ENCODE assay signal across 8 mouse cellular contexts in the genomic region with DNA sequence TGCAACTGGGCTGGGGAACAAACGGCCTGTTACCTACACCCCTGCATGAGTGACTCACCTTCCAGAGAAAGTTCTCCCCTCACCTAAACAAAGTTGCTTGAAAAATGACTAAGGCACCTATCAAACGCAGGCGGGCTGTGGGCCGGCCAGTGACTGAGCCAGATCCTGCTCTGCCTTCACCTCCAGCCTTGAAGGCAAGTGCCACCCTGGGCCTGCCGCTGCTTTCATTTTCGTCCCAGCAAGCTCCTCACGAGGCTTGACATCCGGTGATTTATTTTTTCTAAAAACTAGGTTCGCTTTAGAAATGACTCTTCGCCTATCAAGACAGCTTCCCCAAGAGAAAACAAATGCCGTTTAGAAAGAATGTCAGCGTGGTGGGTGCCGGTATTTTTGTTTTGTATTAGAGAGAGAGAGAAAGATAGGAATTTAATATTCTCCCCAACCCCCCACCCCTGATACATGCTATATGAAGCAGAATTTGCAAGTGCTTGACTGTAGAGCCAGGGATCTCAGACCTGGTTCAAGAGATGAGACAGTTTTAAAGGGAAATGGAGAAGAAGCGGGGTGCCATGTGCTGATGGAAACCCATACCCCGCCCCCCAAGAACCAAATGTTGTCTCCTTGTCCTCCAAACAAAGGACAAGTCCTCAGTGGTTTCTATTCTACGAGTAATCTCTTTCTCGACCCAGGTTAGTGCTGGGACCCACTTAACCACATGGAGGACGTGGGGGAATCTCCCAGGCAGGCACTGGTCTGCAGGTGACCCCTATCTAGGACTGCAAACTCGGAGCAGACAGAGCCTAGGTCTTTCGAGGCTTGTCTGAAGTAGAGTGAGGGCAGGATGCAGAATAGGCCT. TPM values are rescaled to one million over a fixed set of nuclear protein-coding genes. Genes with fewer than 3 reads are reported as not detected.
DNase-seq lines count a peak whose midpoint lies in the region; ATAC-seq and TF ChIP-seq lines count a peak whose summit lies in the region.

No protein-coding gene starts in this region.

- H3K9ac ChIP-seq in hindbrain, embryonic 13.5 days = peak overlapping the region; percentile 29; the same call in 1 of the 2 replicates

- no peaks in the 10 kb centered on the region for H3K9me3 ChIP-seq in hindbrain, embryonic 13.5 days

- peak overlapping the region; percentile 40; the same call in 1 of the 2 replicates for H3K27ac ChIP-seq in hindbrain, embryonic 13.5 days
- peak overlapping the region; percentile 92 for H3K27ac ChIP-seq in spleen, adult 2 months (ENCODE audit: insufficient read depth, low read length)

- TF ChIP-seq CTCF in Patski (IDR thresholded peaks at IDR 0.05) = no peak
- TF ChIP-seq CTCF in lung, adult 2 months (IDR thresholded peaks at IDR 0.05; ENCODE audit: insufficient read depth, low read length) = no peak
- no peak for TF ChIP-seq CTCF in spleen, adult 2 months (IDR thresholded peaks at IDR 0.05; ENCODE audit: extremely low read depth, insufficient read depth, insufficient read length, insufficient replicate concordance)

- in situ Hi-C loops in Patski (cut with MboI; ENCODE audit: low pct_unique_long_range_greater_than_20kb) = loop anchor here (10.0 kb wide), 1 partner anchor 432 kb away; a partner anchor contains a TSS

- H3K4me1 ChIP-seq in hindbrain, embryonic 13.5 days (replicated peaks) = peaks cover 54% of the 10 kb centered on the region
- peaks cover 16% of the 10 kb centered on the region for H3K4me1 ChIP-seq in lung, adult 2 months (ENCODE audit: control insufficient read depth, insufficient read depth, low read length)
- peaks cover 39% of the 10 kb centered on the region; the same call in 1 of the 2 replicates for H3K4me1 ChIP-seq in spleen, adult 2 months (ENCODE audit: control insufficient read depth, insufficient read depth, insufficient read length)

- H3K27me3 ChIP-seq in Patski = no peaks in the 10 kb centered on the region
- H3K27me3 ChIP-seq in hindbrain, embryonic 13.5 days = no peaks in the 10 kb centered on the region
- no peaks in the 10 kb centered on the region for H3K27me3 ChIP-seq in spleen, adult 2 months (ENCODE audit: control insufficient read depth, insufficient read depth, low read length)

- CTCF ChIA-PET in Patski (lab: Charles Lee) = interaction anchor here (0.8 to 1.4 kb wide), 4 partner anchors 30 to 88 kb away, joined by 3 to 4 read pairs (median 4); no protein-coding TSS in a partner anchor

- TF ChIP-seq POLR2A in lung, adult 2 months (IDR thresholded peaks at IDR 0.05; ENCODE audit: borderline replicate concordance, extremely low read depth, low read depth, low read length) = no peak
- TF ChIP-seq POLR2A in spleen, adult 2 months (IDR thresholded peaks at IDR 0.05; ENCODE audit: low read depth, low read length) = peak; percentile 33; the same call in 1 of the 2 replicates

- peak; percentile 88 for DNase-seq in CD4-positive helper T cell, adult 2 months (ENCODE audit: low read depth, low spot score)
- DNase-seq in Patski (ENCODE audit: low read depth, low spot score) = no peak
- no peak for DNase-seq in lung, adult 2 months
- DNase-seq in spleen, adult 2 months (ENCODE audit: low read depth in 1 of 2, low spot score in 2 of 2) = peak; percentile 70 to 74
- DNase-seq in cerebellum, postnatal 10 days = no peak
- DNase-seq in right cerebral cortex, postnatal 4 days = no peak
- DNase-seq in gastrocnemius, adult 18-20 months (ENCODE audit: low spot score) = no peak

- 61% methylated on average over 20 of the region's 20 CpGs for WGBS in hindbrain, embryonic 13.5 days
- 38% methylated on average over 20 of the region's 20 CpGs for WGBS in lung, adult 2 months
- 3% methylated on average over 20 of the region's 20 CpGs for WGBS in spleen, adult 2 months

- no peaks in the 10 kb centered on the region for H3K36me3 ChIP-seq in hindbrain, embryonic 13.5 days
- no peaks in the 10 kb centered on the region for H3K36me3 ChIP-seq in spleen, adult 2 months (ENCODE audit: control insufficient read depth, insufficient read depth, low read length)

- no peak overlapping the region for H3K4me2 ChIP-seq in hindbrain, embryonic 13.5 days

- POLR2A ChIA-PET in Patski (lab: Charles Lee) = interaction anchor here (1.1 kb wide), 2 partner anchors 10 to 89 kb away, joined by 3 to 5 read pairs; no protein-coding TSS in a partner anchor

- peak; percentile 5 for ATAC-seq in Patski
- no peak for ATAC-seq in hindbrain, embryonic 13.5 days (ENCODE audit: low FRiP score)

- H3K4me3 ChIP-seq in hindbrain, embryonic 13.5 days = no peak overlapping the region
- peak overlapping the region; percentile 8 for H3K4me3 ChIP-seq in lung, adult 2 months (replicated peaks; ENCODE audit: extremely low read depth, low read depth, low read length)
- H3K4me3 ChIP-seq in spleen, adult 2 months (ENCODE audit: extremely low read depth, insufficient read depth, insufficient read length) = peak overlapping the region; percentile 48

RNA-seq across cellular contexts. Expression of a gene that starts 4.6 kb away (rescaled TPM):
- 16.8 TPM for polyA plus RNA-seq in Patski (2021)
- 3.2 and 3.4 TPM in 2 replicates for polyA plus RNA-seq in hindbrain, embryonic 13.5 days (2015; fragmentation: Nextera tagmentation; extraction: Ambion mirVana)
- 16.3 and 19.7 TPM in 2 replicates for polyA plus RNA-seq in lung, adult 2 months (2012; rRNA removed)
- 49.6 and 57.7 TPM in 2 replicates for polyA plus RNA-seq in spleen, adult 2 months (2012; rRNA removed)
- 1 to 10 TPM; 3.2 to 4.0 TPM for total RNA-seq in gastrocnemius, adult 18-20 months (2021)

RNA-seq across cellular contexts. Expression of a gene that starts 44.4 kb away (rescaled TPM):
- polyA plus RNA-seq in Patski (2021) = not detected
- 0.40 and 0.58 TPM in 2 replicates for polyA plus RNA-seq in hindbrain, embryonic 13.5 days (2015; fragmentation: Nextera tagmentation; extraction: Ambion mirVana)
- not detected in 2 replicates for polyA plus RNA-seq in lung, adult 2 months (2012; rRNA removed)
- not detected in 2 replicates for polyA plus RNA-seq in spleen, adult 2 months (2012; rRNA removed)
- total RNA-seq in gastrocnemius, adult 18-20 months (2021) = not detected

RNA-seq across cellular contexts. Expression of a gene that starts 54.3 kb away (rescaled TPM):
- polyA plus RNA-seq in Patski (2021) = 0.17 TPM
- 0.87 and 1.3 TPM in 2 replicates for polyA plus RNA-seq in hindbrain, embryonic 13.5 days (2015; fragmentation: Nextera tagmentation; extraction: Ambion mirVana)
- polyA plus RNA-seq in lung, adult 2 months (2012; rRNA removed) = 0.41 and 0.50 TPM in 2 replicates
- not detected in 2 replicates for polyA plus RNA-seq in spleen, adult 2 months (2012; rRNA removed)
- not detected for total RNA-seq in gastrocnemius, adult 18-20 months (2021)

Comparison
In these comparisons a context has a peak if more than half of its experiments do, and no peak if none do; other contexts are left out.
1. DNase-seq: peak in CD4-positive helper T cell, adult 2 months (single experiment) and spleen, adult 2 months (2 of 2); none in Patski (single experiment), lung, adult 2 months (single experiment), cerebellum, postnatal 10 days (0 of 2), right cerebral cortex, postnatal 4 days (single experiment) and gastrocnemius, adult 18-20 months (single experiment).